Mouse (Mus musculus): ENCODE measurements around the gene BC035947.

BC035947 gene

DNA sequence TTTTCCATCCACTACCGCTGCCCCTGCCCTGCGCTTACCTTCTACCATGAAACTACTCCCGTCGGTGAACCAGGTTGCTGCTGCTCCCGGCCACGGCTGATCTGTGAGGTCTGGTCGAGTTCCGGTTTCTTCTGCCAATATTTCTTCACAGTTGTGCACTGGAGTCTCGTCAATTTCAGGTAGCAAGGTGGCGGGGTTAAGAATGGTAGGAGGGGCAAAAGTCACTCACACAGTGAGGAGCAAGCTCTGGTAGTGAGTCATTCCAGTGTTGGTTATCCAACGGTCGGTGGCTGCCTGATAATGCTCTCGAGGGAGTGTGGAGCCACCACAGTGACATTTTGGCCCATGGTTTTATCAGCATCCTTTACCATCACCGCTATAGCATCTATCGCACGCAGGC, 10.9 kb downstream of the BC035947 start:
- CTCF ChIA-PET: no interaction called here

DNA sequence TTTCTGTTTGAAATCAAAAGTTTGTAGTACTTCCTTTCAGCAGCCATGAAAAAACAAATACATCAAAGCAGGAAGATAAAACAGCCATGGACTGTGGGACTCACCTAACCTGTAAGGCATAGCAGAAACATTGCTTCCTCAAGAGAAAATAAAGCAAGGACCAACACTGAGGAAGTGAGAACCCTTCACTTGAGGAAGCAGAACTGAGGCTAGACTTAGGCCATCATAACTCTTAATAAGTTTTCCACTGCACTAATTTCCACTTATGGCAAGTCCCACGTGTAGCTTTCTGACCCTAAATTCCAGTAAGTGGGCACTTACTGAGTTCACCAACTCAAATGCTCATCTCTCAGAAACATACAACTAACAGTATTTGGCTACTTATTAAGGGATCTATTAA, 21.8 kb downstream of the BC035947 start:
- CTCF ChIA-PET: no interaction called here

DNA sequence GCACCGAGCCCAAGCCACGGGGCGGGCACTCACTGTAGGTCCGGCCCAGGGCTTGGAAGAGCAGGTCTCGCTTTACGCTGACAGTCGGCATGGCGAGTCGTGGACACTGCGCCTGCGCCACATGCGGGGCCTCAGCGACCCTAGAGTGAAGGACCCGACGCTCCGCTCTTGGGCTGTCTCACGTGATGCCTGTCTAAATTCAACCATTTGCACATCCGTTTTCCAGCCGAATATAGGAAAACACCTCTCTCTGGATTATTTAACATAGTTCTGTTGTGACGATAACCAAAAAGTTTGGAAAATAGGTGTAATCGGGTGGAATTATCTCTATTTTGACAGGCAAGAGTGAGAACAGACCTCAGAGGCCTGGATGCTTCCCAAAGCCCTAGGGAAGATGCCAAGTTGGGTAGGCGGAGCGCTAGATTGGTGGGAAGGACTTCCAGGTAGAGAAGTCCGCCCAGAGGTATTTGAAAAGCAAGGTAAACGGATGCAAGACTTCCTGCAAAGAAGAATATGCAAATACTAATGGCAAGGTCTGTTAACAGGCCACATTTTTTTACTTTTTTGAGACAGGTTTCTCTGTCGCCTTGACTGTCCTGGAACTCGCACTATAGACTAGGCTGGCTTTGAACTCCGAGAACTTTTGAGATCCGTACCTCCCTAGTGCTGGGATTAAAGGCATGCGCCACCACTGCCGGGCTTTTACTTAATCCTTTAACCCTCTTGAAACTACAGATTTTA, 23.0 kb downstream of the BC035947 start, which contains the start of gene Farsb:
Farsb (minus strand) TSS at position 146 of the 741 bp plus-strand sequence.
- CTCF ChIA-PET: interaction anchor here (1.0 kb wide), 1 partner anchor 18 kb away, joined by 3 read pairs; no protein-coding TSS in a partner anchor

DNA sequence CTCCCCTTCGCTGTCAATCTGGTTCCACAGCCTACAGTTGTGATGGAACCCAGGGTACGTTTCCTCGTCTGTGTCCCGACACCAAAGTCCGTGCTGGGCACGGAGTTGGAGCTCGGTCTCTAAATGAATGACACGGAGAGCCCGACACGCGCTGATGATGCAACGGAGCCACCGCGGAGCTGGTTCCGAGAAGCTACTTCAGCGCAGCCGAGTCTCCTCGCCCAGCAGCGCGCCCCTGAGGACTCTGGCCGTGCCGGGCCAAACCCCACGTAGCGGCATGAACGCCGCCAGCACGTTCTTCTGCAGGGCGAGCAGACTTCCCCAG, 23.6 kb downstream of the BC035947 start:
- CTCF ChIA-PET: interaction anchor here (1.0 kb wide), 1 partner anchor 18 kb away, joined by 3 read pairs; no protein-coding TSS in a partner anchor

DNA sequence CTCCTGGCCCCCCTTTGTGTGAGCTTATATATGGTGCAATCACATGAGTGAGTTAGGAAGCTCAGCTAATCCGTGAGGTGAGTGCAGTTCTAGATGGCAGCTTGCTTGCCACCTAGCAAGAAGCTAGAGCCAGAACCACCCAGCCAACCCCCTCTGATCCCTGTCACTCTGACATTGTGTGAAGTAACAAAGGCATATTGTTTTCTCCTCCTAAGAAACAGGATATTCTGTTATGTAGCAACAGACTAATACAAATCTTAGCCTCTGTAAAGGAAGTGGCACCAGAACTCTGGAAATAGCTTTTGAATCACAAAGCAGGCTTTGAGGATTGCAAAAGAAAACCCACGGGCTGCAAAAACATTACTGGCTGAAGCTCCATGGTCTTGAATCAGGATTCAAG, 27.6 kb downstream of the BC035947 start:
- CTCF ChIA-PET: no interaction called here

DNA sequence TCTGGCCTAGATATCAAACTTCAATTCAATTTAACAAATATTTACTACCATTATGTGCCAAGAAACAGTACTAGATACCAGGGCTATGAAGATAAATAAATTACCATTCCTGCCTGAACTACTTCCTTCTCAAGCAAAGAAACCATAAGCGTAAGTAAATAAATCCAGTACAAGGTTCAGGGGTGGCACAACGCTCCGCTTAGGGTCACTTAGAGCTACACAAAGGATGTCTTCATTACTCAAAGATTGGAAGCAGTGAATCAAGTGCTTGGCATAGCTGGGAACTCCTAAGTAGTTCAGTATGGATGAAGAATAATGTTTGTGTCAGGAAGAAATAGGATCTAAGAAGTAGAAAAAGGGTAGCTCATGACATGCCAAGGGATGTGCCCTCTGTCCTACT, 28.5 kb downstream of the BC035947 start:
- CTCF ChIA-PET: no interaction called here

DNA sequence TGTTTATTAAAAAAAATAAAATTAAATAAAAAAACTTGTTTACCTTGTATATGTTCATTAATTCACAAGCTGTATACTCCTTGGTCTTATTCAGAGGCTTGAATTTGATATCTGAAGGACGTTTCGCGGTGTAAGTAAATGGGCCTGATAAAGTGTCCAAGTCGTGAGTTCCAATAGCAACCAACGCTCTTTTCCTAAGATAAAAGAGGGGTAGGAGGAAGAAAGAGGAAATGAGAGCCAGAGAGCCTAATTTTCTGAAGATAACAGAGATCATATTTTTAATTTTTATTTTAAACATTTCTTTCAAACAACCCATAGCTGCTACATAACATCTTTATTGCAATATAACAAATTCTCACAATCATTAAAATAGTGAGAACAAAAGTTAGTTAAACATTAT, 39.5 kb downstream of the BC035947 start:
- CTCF ChIA-PET: no interaction called here

DNA sequence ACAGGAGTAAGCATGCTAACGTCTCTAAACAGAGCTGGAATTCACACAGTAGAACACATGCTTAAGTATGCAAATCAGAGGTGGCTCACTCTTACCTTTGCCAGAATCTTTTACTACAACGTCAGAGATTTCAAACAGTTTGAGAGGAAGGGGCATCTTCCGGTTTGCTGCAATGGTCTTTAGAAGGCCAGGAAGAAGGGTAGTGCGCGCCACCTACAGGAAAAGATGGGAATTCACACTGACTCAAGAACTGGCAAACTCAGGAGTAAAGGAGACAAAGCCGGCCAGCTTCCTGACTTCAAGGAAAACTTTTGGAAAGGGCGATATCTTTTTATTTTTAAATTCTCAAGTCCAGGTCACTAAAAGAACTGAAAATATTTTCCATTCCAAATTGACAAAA, 57.3 kb downstream of the BC035947 start:
- CTCF ChIA-PET: interaction anchor here (0.6 to 1.3 kb wide), 2 partner anchors 201 to 476 kb away, joined by 3 read pairs; no protein-coding TSS in a partner anchor

DNA sequence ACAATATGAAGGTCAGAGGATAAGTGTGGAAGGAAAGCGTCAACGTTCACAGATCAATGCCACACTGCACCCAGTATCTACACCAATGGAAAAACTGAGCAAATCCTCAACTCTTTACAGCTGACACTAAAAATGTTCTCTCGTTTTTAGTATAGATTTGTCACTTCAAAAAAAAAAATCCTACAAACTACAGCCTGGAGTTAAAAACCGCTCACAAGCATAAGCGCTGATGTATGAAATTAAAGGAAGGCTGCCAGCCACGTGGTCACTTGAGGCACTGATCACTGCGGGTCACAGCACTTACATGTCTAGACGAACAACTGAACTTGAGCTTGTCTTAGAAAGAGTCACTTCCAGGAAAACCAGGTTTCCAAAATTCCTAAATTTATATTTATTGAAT, 58.1 kb downstream of the BC035947 start:
- CTCF ChIA-PET: no interaction called here

DNA sequence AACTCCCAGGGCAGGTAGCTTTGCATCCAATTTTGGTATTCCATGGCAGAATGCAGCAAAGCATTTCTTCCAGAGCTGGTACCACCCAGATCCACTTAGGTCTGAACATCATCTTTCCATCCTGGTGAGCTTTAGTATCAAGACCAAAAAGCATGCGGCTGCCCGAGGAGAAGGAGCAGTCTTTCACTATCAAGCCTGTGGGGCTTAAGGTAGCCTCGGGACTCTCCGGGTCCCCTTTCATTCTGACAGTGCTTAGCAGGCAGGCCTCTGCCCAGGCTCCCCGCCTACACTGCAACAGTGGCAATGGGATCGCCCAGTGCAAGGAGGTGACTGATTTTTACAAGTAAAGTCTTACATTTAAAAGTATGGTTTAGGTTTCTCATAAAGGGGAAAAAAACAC, 59.4 kb downstream of the BC035947 start:
- CTCF ChIA-PET: no interaction called here

DNA sequence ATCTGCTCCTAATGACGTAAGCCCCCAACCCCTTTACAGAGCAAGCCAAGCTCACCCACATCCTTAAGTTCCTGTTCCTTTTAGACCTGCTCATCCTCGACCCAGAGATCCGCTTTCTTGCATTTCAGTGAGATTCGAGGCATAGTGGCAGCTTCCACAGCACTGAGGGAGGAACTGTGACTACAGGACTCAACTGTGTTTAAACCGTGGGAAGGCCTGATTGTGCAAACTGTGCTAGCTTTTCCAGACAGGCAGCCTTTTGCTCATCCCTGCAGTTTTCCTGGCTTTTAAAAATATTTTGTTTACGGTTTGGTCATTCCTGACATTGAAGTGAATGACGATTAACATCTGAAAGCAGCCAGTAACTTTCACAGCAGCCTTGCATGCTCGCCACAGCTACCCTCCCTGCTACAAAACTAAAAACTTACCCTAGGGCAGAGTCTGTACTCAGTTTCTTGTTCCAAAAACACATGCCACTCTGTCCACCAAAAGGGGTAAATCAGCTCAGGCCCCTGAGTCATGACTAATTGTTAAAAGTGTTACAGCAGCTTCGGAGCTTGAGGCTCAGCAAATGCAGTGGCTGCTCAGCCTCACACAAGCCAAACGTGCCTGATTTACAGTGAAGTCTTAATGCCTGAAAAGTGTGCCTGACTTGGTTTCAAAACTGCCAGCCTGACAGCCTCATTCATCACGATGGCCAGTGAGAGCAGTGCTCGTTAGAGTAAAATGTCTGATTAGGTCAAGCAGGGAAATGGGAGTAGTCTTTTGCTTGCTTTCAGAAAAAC, 60.7 kb downstream of the BC035947 start:
- CTCF ChIA-PET: interaction anchor here (0.5 kb wide), 1 partner anchor 310 kb away, joined by 6 read pairs; no protein-coding TSS in a partner anchor

DNA sequence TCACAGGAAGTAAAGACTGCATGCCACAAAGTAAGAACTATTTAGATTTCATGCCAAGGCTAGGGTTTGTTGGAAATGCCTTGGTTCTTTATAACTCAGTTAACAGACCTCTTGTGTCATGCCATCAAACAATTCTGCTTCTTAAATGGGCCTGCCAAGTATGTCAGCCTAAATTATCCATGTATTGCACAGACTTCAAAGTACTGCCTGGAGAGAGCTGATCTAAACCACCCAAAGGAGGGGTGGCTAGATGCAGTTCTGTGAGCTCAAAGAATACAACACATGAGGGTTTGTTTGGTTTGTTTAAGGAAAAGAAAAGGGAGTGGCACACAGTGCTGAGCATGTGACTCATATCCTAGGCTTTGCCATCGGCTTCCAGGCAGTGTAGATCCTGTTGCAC, 63.9 kb downstream of the BC035947 start:
- CTCF ChIA-PET: interaction anchor here (0.5 kb wide), 1 partner anchor 11 kb away, joined by 3 read pairs; no protein-coding TSS in a partner anchor

Measured in spleen, embryonic (tissue).